Mouse (Mus musculus) limb, embryonic 12.5 days (tissue): ENCODE results near the gene Sash1. TPM values are rescaled to one million over a fixed set of nuclear protein-coding genes. Genes with fewer than 3 reads are reported as not detected.

ENCODE experiments used
- ATAC-seq: fragments of 200-750 bp; cut with Nextera tagmentation; 2 replicates; pipeline ENCODE4 v1.8.0; 2017; ENCODE audit warnings: low read depth, moderate TSS enrichment; ENCODE audit not compliant: insufficient number of reproducible peaks, insufficient read depth, low FRiP score, low TSS enrichment
- H3K27ac ChIP-seq: fragments of 300-500 bp; sonication (generic); 2 replicates; pipeline ENCODE4 v1.5.1; 2016; ENCODE audit warnings: mild to moderate bottlenecking, moderate library complexity
- H3K27me3 ChIP-seq: fragments of 300-500 bp; sonication (generic); 2 replicates; pipeline ENCODE4 v1.6.1; 2016; ENCODE audit warnings: mild to moderate bottlenecking, moderate library complexity
- H3K36me3 ChIP-seq: fragments of 300-500 bp; sonication (generic); 2 replicates; pipeline ENCODE4 v1.6.1; 2016; ENCODE audit warnings: mild to moderate bottlenecking, moderate library complexity
- H3K4me1 ChIP-seq: fragments of 300-500 bp; sonication (generic); replicated peaks from 2 replicates; pipeline ENCODE4 v1.6.1; 2016
- H3K4me2 ChIP-seq: fragments of 300-500 bp; sonication (generic); 2 replicates; pipeline ENCODE4 v1.6.1; 2016; ENCODE audit warnings: mild to moderate bottlenecking, moderate library complexity
- H3K4me3 ChIP-seq: fragments of 300-500 bp; sonication (generic); replicated peaks from 2 replicates; pipeline ENCODE4 v1.5.1; 2016; ENCODE audit warnings: mild to moderate bottlenecking
- H3K9ac ChIP-seq: fragments of 300-500 bp; sonication (generic); replicated peaks from 2 replicates; pipeline ENCODE4 v1.6.1; 2016; ENCODE audit warnings: mild to moderate bottlenecking, moderate library complexity
- H3K9me3 ChIP-seq: fragments of 300-500 bp; sonication (generic); 2 replicates; pipeline ENCODE4 v1.6.1; 2016; ENCODE audit warnings: mild to moderate bottlenecking, moderate library complexity
- WGBS: fragments of 180-500 bp; shearing (Covaris S2); methylation state at CpG from one replicate; pipeline ENCODE4 v1.1.7; 2016; 5-methylcytosine and 5-hydroxymethylcytosine counted together
- polyA plus RNA-seq: library from polyadenylated mRNA; unstranded; fragments of >200 nt; fragmentation: Nextera tagmentation; extraction: Ambion mirVana; gene quantifications from 2 replicates; pipeline ENCODE4 v1.2.1, GENCODE M21; 2016

The Sash1 gene
- polyA plus RNA-seq, 1 experiment from 2014 or later: 7.8 TPM

GRCm38 (mm10) chr10:8770931-8771653 lies 114.8 kb downstream of the Sash1 start:
- 91% methylated on average over 12 of the region's 12 CpGs for WGBS
- Histone ChIP-seq H3K27me3 (no peaks in the 10 kb centered on the region), H3K4me2 (no peak overlapping the region), H3K4me3 (no peak overlapping the region), H3K27ac (no peak overlapping the region), H3K36me3 (peaks cover 31% of the 10 kb centered on the region), H3K9me3 (peaks cover 7% of the 10 kb centered on the region; the same call in 1 of the 2 replicates), H3K4me1 (0 out of 2 replicates have a peak, but pooled peaks cover 4% of the 10 kb centered on the region), H3K9ac (no peak overlapping the region)
- ATAC-seq: no peak

- 87% methylated on average over 8 of the region's 8 CpGs for WGBS
- Histone ChIP-seq H3K4me1 (peaks cover 4% of the 10 kb centered on the region), H3K4me3 (no peak overlapping the region), H3K9me3 (0 out of 2 replicates have a peak, but pooled peaks cover 4% of the 10 kb centered on the region), H3K9ac (no peak overlapping the region), H3K27ac (no peak overlapping the region), H3K36me3 (peaks cover 18% of the 10 kb centered on the region), H3K27me3 (no peaks in the 10 kb centered on the region), H3K4me2 (no peak overlapping the region)
- no peak for ATAC-seq
Observed at GRCm38 (mm10) chr10:8768654-8769053, 117.2 kb downstream of the Sash1 start.

- Histone ChIP-seq H3K9me3 (0 out of 2 replicates have a peak, but pooled peaks cover 4% of the 10 kb centered on the region), H3K4me1 (peaks cover 15% of the 10 kb centered on the region), H3K36me3 (peaks cover 22% of the 10 kb centered on the region), H3K9ac (no peak overlapping the region), H3K27me3 (no peaks in the 10 kb centered on the region), H3K4me3 (no peak overlapping the region), H3K4me2 (no peak overlapping the region), H3K27ac (no peak overlapping the region)
- no peak for ATAC-seq
- whole genome bisulfite sequencing: 89% methylated on average over 5 of the region's 5 CpGs
Observed at GRCm38 (mm10) chr10:8767381-8767780, 118.5 kb downstream of the Sash1 start.

- Histone ChIP-seq H3K4me2 (no peak overlapping the region), H3K36me3 (peaks cover 18% of the 10 kb centered on the region), H3K9ac (no peak overlapping the region), H3K4me1 (peaks cover 27% of the 10 kb centered on the region), H3K27me3 (no peaks in the 10 kb centered on the region), H3K4me3 (no peak overlapping the region), H3K9me3 (0 out of 2 replicates have a peak, but pooled peaks cover 4% of the 10 kb centered on the region), H3K27ac (no peak overlapping the region)
- ATAC-seq: no peak
- WGBS: 80% methylated on average over 10 of the region's 10 CpGs
Observed at GRCm38 (mm10) chr10:8765922-8766522, 119.8 kb downstream of the Sash1 start.

- peak overlapping the region; percentile 50 for H3K4me2 ChIP-seq
- no peak for ATAC-seq
- WGBS: 43% methylated on average over 12 of the region's 12 CpGs
- H3K27me3 ChIP-seq: no peaks in the 10 kb centered on the region
- H3K9me3 ChIP-seq: no peaks in the 10 kb centered on the region
- peaks cover 4% of the 10 kb centered on the region; the same call in 1 of the 2 replicates for H3K36me3 ChIP-seq
- 0 out of 2 replicates have a peak overlapping the region, but pooled peaks have one; percentile 5 for H3K9ac ChIP-seq
- peak overlapping the region; percentile 82; the same call in 1 of the 2 replicates for H3K27ac ChIP-seq
- peaks cover 51% of the 10 kb centered on the region for H3K4me1 ChIP-seq
- 0 out of 2 replicates have a peak overlapping the region, but pooled peaks have one; percentile 25 for H3K4me3 ChIP-seq
Observed at GRCm38 (mm10) chr10:8762771-8763170, 123.1 kb downstream of the Sash1 start.

- H3K27ac ChIP-seq: peak overlapping the region; percentile 82
- peaks cover 56% of the 10 kb centered on the region for H3K4me1 ChIP-seq
- H3K4me3 ChIP-seq: peak overlapping the region; percentile 25
- H3K36me3 ChIP-seq: peaks cover 4% of the 10 kb centered on the region; the same call in 1 of the 2 replicates
- no peaks in the 10 kb centered on the region for H3K9me3 ChIP-seq
- H3K4me2 ChIP-seq: peak overlapping the region; percentile 50
- no peaks in the 10 kb centered on the region for H3K27me3 ChIP-seq
- H3K9ac ChIP-seq: 0 out of 2 replicates have a peak overlapping the region, but pooled peaks have one; percentile 5
- no peak for ATAC-seq
- WGBS: 6% methylated on average over 14 of the region's 14 CpGs
Observed at GRCm38 (mm10) chr10:8762209-8762701, 123.6 kb downstream of the Sash1 start.

GRCm38 (mm10) chr10:8761656-8762055 lies 124.2 kb downstream of the Sash1 start:
- Histone ChIP-seq H3K4me2 (peak overlapping the region; percentile 50), H3K27me3 (no peaks in the 10 kb centered on the region), H3K4me3 (peak overlapping the region; percentile 25; the same call in 1 of the 2 replicates), H3K4me1 (peaks cover 62% of the 10 kb centered on the region), H3K27ac (peak overlapping the region; percentile 82), H3K9me3 (no peaks in the 10 kb centered on the region), H3K9ac (0 out of 2 replicates have a peak overlapping the region, but pooled peaks have one; percentile 5), H3K36me3 (peaks cover 4% of the 10 kb centered on the region; the same call in 1 of the 2 replicates)
- no peak for ATAC-seq
- 60% methylated on average over 9 of the region's 9 CpGs for WGBS

GRCm38 (mm10) chr10:8760598-8760997 lies 125.3 kb downstream of the Sash1 start:
- Histone ChIP-seq H3K4me2 (peak overlapping the region; percentile 36), H3K4me3 (no peak overlapping the region), H3K27ac (peak overlapping the region; percentile 43; the same call in 1 of the 2 replicates), H3K36me3 (peaks cover 4% of the 10 kb centered on the region; the same call in 1 of the 2 replicates), H3K27me3 (no peaks in the 10 kb centered on the region), H3K9ac (no peak overlapping the region), H3K4me1 (peaks cover 68% of the 10 kb centered on the region), H3K9me3 (no peaks in the 10 kb centered on the region)
- no peak for ATAC-seq
- 42% methylated on average over 4 of the region's 4 CpGs for WGBS

GRCm38 (mm10) chr10:8759228-8759627 lies 126.6 kb downstream of the Sash1 start:
- Histone ChIP-seq H3K36me3 (peaks cover 12% of the 10 kb centered on the region), H3K9me3 (no peaks in the 10 kb centered on the region), H3K4me3 (no peak overlapping the region), H3K4me2 (no peak overlapping the region), H3K27me3 (no peaks in the 10 kb centered on the region), H3K9ac (no peak overlapping the region), H3K4me1 (peaks cover 68% of the 10 kb centered on the region), H3K27ac (no peak overlapping the region)
- WGBS: 87% methylated on average over 7 of the region's 7 CpGs
- no peak for ATAC-seq

GRCm38 (mm10) chr10:8757429-8757931 lies 128.4 kb downstream of the Sash1 start:
- Histone ChIP-seq H3K36me3 (peaks cover 20% of the 10 kb centered on the region; the same call in 1 of the 2 replicates), H3K27me3 (no peaks in the 10 kb centered on the region), H3K9me3 (no peaks in the 10 kb centered on the region), H3K9ac (no peak overlapping the region), H3K4me2 (peak overlapping the region; percentile 47), H3K4me1 (peaks cover 58% of the 10 kb centered on the region), H3K4me3 (0 out of 2 replicates have a peak overlapping the region, but pooled peaks have one; percentile 9), H3K27ac (peak overlapping the region; percentile 80)
- 21% methylated on average over 21 of the region's 21 CpGs for WGBS
- ATAC-seq: peak; percentile 50; the same call in 1 of the 2 replicates
